Comparison of ENCODE assay signal across 11 mouse cellular contexts in the genomic region with DNA sequence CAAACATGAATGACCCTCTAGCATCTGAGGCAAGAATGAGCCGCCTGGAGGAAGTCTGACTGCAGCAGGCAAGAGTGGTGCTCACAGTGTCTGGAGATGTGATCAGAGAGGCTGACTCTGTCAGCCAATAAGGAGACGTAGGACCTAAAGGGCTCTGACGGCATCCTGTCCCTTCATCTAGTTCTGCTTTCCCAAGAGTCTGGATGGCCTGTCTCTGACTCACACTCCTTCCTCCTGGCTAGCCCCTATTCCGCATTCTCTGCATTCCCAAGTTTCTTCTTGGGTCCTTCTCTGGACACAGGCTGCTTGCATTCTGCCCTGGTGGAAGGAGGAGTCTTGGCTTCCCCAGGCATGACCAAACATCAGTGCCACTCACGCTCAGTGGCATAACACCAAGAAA. TPM values are rescaled to one million over a fixed set of nuclear protein-coding genes. Genes with fewer than 3 reads are reported as not detected.
DNase-seq lines count a peak whose midpoint lies in the region; ATAC-seq and TF ChIP-seq lines count a peak whose summit lies in the region.
"Had no signal": no experiment of that assay in that cellular context is flagged by ENCODE, and none has a peak within 500 bp of the region (broad histone marks: within the 10 kb centered on the region; RNA-seq: fewer than 3 reads in every experiment).

No protein-coding gene starts in this region.

- no peaks in the 10 kb centered on the region for H3K9me3 ChIP-seq in kidney, embryonic 14.5 days (ENCODE audit: control insufficient read depth, low read length)
- H3K9me3 ChIP-seq in heart, embryonic 11.5 days (replicated peaks; ENCODE audit: control insufficient read depth, low read length): 0 out of 2 replicates have a peak, but pooled peaks cover 2% of the 10 kb centered on the region
- H3K9me3 ChIP-seq in forebrain, embryonic 13.5 days (replicated peaks): no peaks in the 10 kb centered on the region
- H3K9me3 ChIP-seq: neural tube, embryonic 12.5 days had no signal

- TF ChIP-seq CTCF in small intestine, adult 2 months (IDR thresholded peaks at IDR 0.05; ENCODE audit: extremely low read depth, insufficient read length, insufficient replicate concordance, low read depth, low read length): no peak

- no peak overlapping the region for H3K4me2 ChIP-seq in kidney, embryonic 14.5 days (replicated peaks; ENCODE audit: low read depth, low read length)
- no peak overlapping the region for H3K4me2 ChIP-seq in heart, embryonic 11.5 days
- no peak overlapping the region for H3K4me2 ChIP-seq in forebrain, embryonic 13.5 days
- H3K4me2 ChIP-seq: neural tube, embryonic 12.5 days had no signal

- no peak overlapping the region for H3K4me3 ChIP-seq in kidney, embryonic 14.5 days (ENCODE audit: low read length)
- no peak overlapping the region for H3K4me3 ChIP-seq in heart, embryonic 11.5 days (ENCODE audit: low read depth, low read length)
- no peak overlapping the region for H3K4me3 ChIP-seq in small intestine, adult 2 months (ENCODE audit: low read depth, low read length)
- no peak overlapping the region for H3K4me3 ChIP-seq in forebrain, embryonic 13.5 days
- H3K4me3 ChIP-seq: layer of hippocampus, adult 2 months; neural tube, embryonic 12.5 days had no signal

- H3K9ac ChIP-seq in kidney, embryonic 14.5 days (ENCODE audit: low read depth, low read length): no peak overlapping the region
- H3K9ac ChIP-seq in heart, embryonic 11.5 days (ENCODE audit: low read depth, low read length): no peak overlapping the region
- H3K9ac ChIP-seq in forebrain, embryonic 13.5 days: no peak overlapping the region
- H3K9ac ChIP-seq: neural tube, embryonic 12.5 days had no signal

- H3K36me3 ChIP-seq in kidney, embryonic 14.5 days (ENCODE audit: control insufficient read depth, insufficient read depth, low read length): no peaks in the 10 kb centered on the region
- H3K36me3 ChIP-seq in heart, embryonic 11.5 days (ENCODE audit: control insufficient read depth, insufficient read depth, low read length): no peaks in the 10 kb centered on the region
- H3K36me3 ChIP-seq in small intestine, adult 2 months (ENCODE audit: control insufficient read depth, insufficient read depth, low read length): no peaks in the 10 kb centered on the region
- H3K36me3 ChIP-seq in forebrain, embryonic 13.5 days (ENCODE audit: poor library complexity, severe bottlenecking): no peaks in the 10 kb centered on the region
- H3K36me3 ChIP-seq: neural tube, embryonic 12.5 days had no signal

- H3K27ac ChIP-seq in kidney, embryonic 14.5 days (ENCODE audit: low read depth, low read length): no peak overlapping the region
- peak overlapping the region; percentile 62; the same call in 1 of the 2 replicates for H3K27ac ChIP-seq in heart, embryonic 11.5 days (ENCODE audit: low read depth, low read length)
- peak overlapping the region; percentile 32; the same call in 1 of the 2 replicates for H3K27ac ChIP-seq in small intestine, adult 2 months (ENCODE audit: insufficient read depth, low read depth, low read length)
- no peak overlapping the region for H3K27ac ChIP-seq in forebrain, embryonic 13.5 days
- H3K27ac ChIP-seq: layer of hippocampus, adult 2 months; neural tube, embryonic 12.5 days had no signal

- TF ChIP-seq POLR2A in small intestine, adult 2 months (IDR thresholded peaks at IDR 0.05; ENCODE audit: low read depth, low read length): no peak

- no peaks in the 10 kb centered on the region for H3K27me3 ChIP-seq in kidney, embryonic 14.5 days (ENCODE audit: control insufficient read depth, insufficient read depth, low read length)
- no peaks in the 10 kb centered on the region for H3K27me3 ChIP-seq in heart, embryonic 11.5 days (ENCODE audit: control insufficient read depth, insufficient read depth, low read length)
- H3K27me3 ChIP-seq in small intestine, adult 2 months (ENCODE audit: control insufficient read depth, insufficient read depth, low read length): no peaks in the 10 kb centered on the region
- no peaks in the 10 kb centered on the region for H3K27me3 ChIP-seq in forebrain, embryonic 13.5 days
- H3K27me3 ChIP-seq: neural tube, embryonic 12.5 days had no signal

- peak; percentile 48 for DNase-seq in kidney, adult 11 months
- DNase-seq in kidney, postnatal 14 days: peak; percentile 62
- no peak for DNase-seq in testis, postnatal 14 days (ENCODE audit: low spot score)
- no peak for DNase-seq in thymus, postnatal 10 days (ENCODE audit: low spot score in 2 of 2)
- DNase-seq: thymus, adult 2 months had no signal

- ATAC-seq in kidney, embryonic 14.5 days (ENCODE audit: low FRiP score, low TSS enrichment): no peak
- ATAC-seq in heart, embryonic 11.5 days (replicated peaks; ENCODE audit: insufficient number of reproducible peaks, low FRiP score, low TSS enrichment): no peak
- ATAC-seq in forebrain, embryonic 13.5 days: no peak

- WGBS in kidney, embryonic 14.5 days: 41% methylated on average over 5 of the region's 5 CpGs
- WGBS in heart, embryonic 11.5 days (ENCODE audit: insufficient replicate concordance): 25% methylated on average over 5 of the region's 5 CpGs
- 56% methylated on average over 5 of the region's 5 CpGs for WGBS in small intestine, adult 2 months
- WGBS in forebrain, embryonic 13.5 days: 72% methylated on average over 5 of the region's 5 CpGs

- peaks cover 19% of the 10 kb centered on the region; the same call in 1 of the 2 replicates for H3K4me1 ChIP-seq in kidney, embryonic 14.5 days (ENCODE audit: control insufficient read depth, insufficient read depth, low read length)
- peaks cover 38% of the 10 kb centered on the region for H3K4me1 ChIP-seq in heart, embryonic 11.5 days (ENCODE audit: control insufficient read depth, insufficient read depth, low read length)
- H3K4me1 ChIP-seq in small intestine, adult 2 months (ENCODE audit: control insufficient read depth, insufficient read depth, insufficient read length, low read length): peaks cover 9% of the 10 kb centered on the region; the same call in 1 of the 2 replicates
- H3K4me1 ChIP-seq in forebrain, embryonic 13.5 days: no peaks in the 10 kb centered on the region
- H3K4me1 ChIP-seq: neural tube, embryonic 12.5 days had no signal

RNA-seq across cellular contexts. Expression of gene Serpine1, which starts 7.8 kb away (rescaled TPM):
- polyA plus RNA-seq in kidney, embryonic 14.5 days (2014; fragmentation: Nextera tagmentation; extraction: Ambion mirVana): 0.26 and 0.32 TPM in 2 replicates
- 0.52 and 0.97 TPM in 2 replicates for polyA plus RNA-seq in heart, embryonic 11.5 days (2014; fragmentation: Nextera tagmentation; extraction: Ambion mirVana)
- polyA plus RNA-seq in small intestine, adult 2 months (2012; rRNA removed): 0.99 and 1.2 TPM in 2 replicates
- polyA plus RNA-seq in forebrain, embryonic 13.5 days (2015; fragmentation: Nextera tagmentation; extraction: Ambion mirVana): 0.14 and 0.21 TPM in 2 replicates

RNA-seq across cellular contexts. Expression of gene Ap1s1, which starts 33.9 kb away (rescaled TPM):
- polyA plus RNA-seq in kidney, embryonic 14.5 days (2014; fragmentation: Nextera tagmentation; extraction: Ambion mirVana): 145 and 152 TPM in 2 replicates
- 131 and 145 TPM in 2 replicates for polyA plus RNA-seq in heart, embryonic 11.5 days (2014; fragmentation: Nextera tagmentation; extraction: Ambion mirVana)
- 27.3 and 52.7 TPM in 2 replicates for polyA plus RNA-seq in small intestine, adult 2 months (2012; rRNA removed)
- 252 and 260 TPM in 2 replicates for polyA plus RNA-seq in forebrain, embryonic 13.5 days (2015; fragmentation: Nextera tagmentation; extraction: Ambion mirVana)

RNA-seq across cellular contexts. Expression of gene Trim56, which starts 36.2 kb away (rescaled TPM):
- polyA plus RNA-seq in kidney, embryonic 14.5 days (2014; fragmentation: Nextera tagmentation; extraction: Ambion mirVana): 9.7 TPM in 2 replicates
- 5.8 and 9.4 TPM in 2 replicates for polyA plus RNA-seq in heart, embryonic 11.5 days (2014; fragmentation: Nextera tagmentation; extraction: Ambion mirVana)
- 10.3 and 19.9 TPM in 2 replicates for polyA plus RNA-seq in small intestine, adult 2 months (2012; rRNA removed)
- 3.6 and 4.4 TPM in 2 replicates for polyA plus RNA-seq in forebrain, embryonic 13.5 days (2015; fragmentation: Nextera tagmentation; extraction: Ambion mirVana)

RNA-seq across cellular contexts. Expression of gene Vgf, which starts 53.7 kb away (rescaled TPM):
- polyA plus RNA-seq in kidney, embryonic 14.5 days (2014; fragmentation: Nextera tagmentation; extraction: Ambion mirVana): 0.16 and 0.36 TPM in 2 replicates
- 0.20 TPM in 1 of 2 replicates, not detected in the other for polyA plus RNA-seq in heart, embryonic 11.5 days (2014; fragmentation: Nextera tagmentation; extraction: Ambion mirVana)
- polyA plus RNA-seq in small intestine, adult 2 months (2012; rRNA removed): 0.48 and 0.99 TPM in 2 replicates
- polyA plus RNA-seq in forebrain, embryonic 13.5 days (2015; fragmentation: Nextera tagmentation; extraction: Ambion mirVana): 0.89 and 1.0 TPM in 2 replicates

Comparison
In these comparisons a context has a peak if more than half of its experiments do, and no peak if none do; other contexts are left out.
1. DNase-seq: peak in kidney, adult 11 months (single experiment) and kidney, postnatal 14 days (single experiment); none in testis, postnatal 14 days (single experiment) and thymus, postnatal 10 days (0 of 2).
2. H3K27ac ChIP-seq: peak in heart, embryonic 11.5 days (single experiment) and small intestine, adult 2 months (single experiment); none in kidney, embryonic 14.5 days (single experiment) and forebrain, embryonic 13.5 days (single experiment).